Mouse (Mus musculus): ENCODE data around the gene Mybphl. TPM values are rescaled to one million over a fixed set of nuclear protein-coding genes. Genes with fewer than 3 reads are reported as not detected.

Gene Mybphl
- total and polyA plus RNA-seq, 2 experiments from 2014 or later = not detected

GRCm38 (mm10) chr3:108424944-108425623 is 60.4 kb downstream of the Mybphl start:
- H3K9ac ChIP-seq = no peak overlapping the region
- no peak for ATAC-seq
- 39% methylated on average over 7 of the region's 7 CpGs for WGBS
- no peak overlapping the region for H3K4me3 ChIP-seq (ENCODE audit: low read depth, low read length)
- H3K27ac ChIP-seq (ENCODE audit: low read depth, low read length) = no peak overlapping the region
- H3K4me1 ChIP-seq (ENCODE audit: insufficient read depth) = peaks cover 14% of the 10 kb centered on the region
- no peaks in the 10 kb centered on the region for H3K9me3 ChIP-seq (ENCODE audit: low read length)
- no peak overlapping the region for H3K4me2 ChIP-seq (ENCODE audit: low read depth)
- no peaks in the 10 kb centered on the region for H3K27me3 ChIP-seq (ENCODE audit: insufficient read depth, low read length)
- no peak for DNase-seq
- peaks cover 50% of the 10 kb centered on the region for H3K36me3 ChIP-seq (ENCODE audit: insufficient read depth)
- no peak for TF ChIP-seq CTCF (IDR thresholded peaks at IDR 0.05; ENCODE audit: low read depth)

GRCm38 (mm10) chr3:108425624-108426018 is 60.9 kb downstream of the Mybphl start:
- no peaks in the 10 kb centered on the region for H3K27me3 ChIP-seq (ENCODE audit: insufficient read depth, low read length)
- 62% methylated on average over 6 of the region's 6 CpGs for WGBS
- H3K36me3 ChIP-seq (ENCODE audit: insufficient read depth) = peaks cover 55% of the 10 kb centered on the region
- H3K4me2 ChIP-seq (ENCODE audit: low read depth) = no peak overlapping the region
- H3K9ac ChIP-seq = no peak overlapping the region
- peaks cover 14% of the 10 kb centered on the region for H3K4me1 ChIP-seq (ENCODE audit: insufficient read depth)
- no peak overlapping the region for H3K27ac ChIP-seq (ENCODE audit: low read depth, low read length)
- no peak for TF ChIP-seq CTCF (IDR thresholded peaks at IDR 0.05; ENCODE audit: low read depth)
- ATAC-seq = no peak
- no peaks in the 10 kb centered on the region for H3K9me3 ChIP-seq (ENCODE audit: low read length)
- no peak for DNase-seq
- H3K4me3 ChIP-seq (ENCODE audit: low read depth, low read length) = no peak overlapping the region

Other genes starting within 250 kb of the Mybphl start
- 109 and 120 TPM in 2 replicates for gene Gnai3, start 218.8 kb upstream of the Mybphl start, total RNA-seq (2014; rRNA removed)
- 104 and 118 TPM in 2 replicates for gene Gnai3, start 218.8 kb upstream of the Mybphl start, polyA plus RNA-seq (2015; fragmentation: Nextera tagmentation; extraction: Ambion mirVana)
- gene Gpr61, start 210.0 kb upstream of the Mybphl start, total RNA-seq (2014; rRNA removed) = 8.1 and 9.8 TPM in 2 replicates
- 3.2 and 5.3 TPM in 2 replicates for gene Gpr61, start 210.0 kb upstream of the Mybphl start, polyA plus RNA-seq (2015; fragmentation: Nextera tagmentation; extraction: Ambion mirVana)
- 20.4 and 22.0 TPM in 2 replicates for gene Amigo1, start 178.6 kb upstream of the Mybphl start, total RNA-seq (2014; rRNA removed)
- 9.4 and 12.1 TPM in 2 replicates for gene Amigo1, start 178.6 kb upstream of the Mybphl start, polyA plus RNA-seq (2015; fragmentation: Nextera tagmentation; extraction: Ambion mirVana)
- gene Cyb561d1, start 163.7 kb upstream of the Mybphl start, total RNA-seq (2014; rRNA removed) = 4.1 and 5.4 TPM in 2 replicates
- 3.3 and 4.5 TPM in 2 replicates for gene Cyb561d1, start 163.7 kb upstream of the Mybphl start, polyA plus RNA-seq (2015; fragmentation: Nextera tagmentation; extraction: Ambion mirVana)
- gene Atxn7l2, start 154.0 kb upstream of the Mybphl start, total RNA-seq (2014; rRNA removed) = 22.0 and 23.4 TPM in 2 replicates
- gene Atxn7l2, start 154.0 kb upstream of the Mybphl start, polyA plus RNA-seq (2015; fragmentation: Nextera tagmentation; extraction: Ambion mirVana) = 18.1 and 20.7 TPM in 2 replicates
- 0.29 and 1.0 TPM in 2 replicates for gene Sypl2, start 138.3 kb upstream of the Mybphl start, total RNA-seq (2014; rRNA removed)
- 0.42 and 0.70 TPM in 2 replicates for gene Sypl2, start 138.3 kb upstream of the Mybphl start, polyA plus RNA-seq (2015; fragmentation: Nextera tagmentation; extraction: Ambion mirVana)
- gene Psma5, start 108.0 kb upstream of the Mybphl start, total RNA-seq (2014; rRNA removed) = 134 and 189 TPM in 2 replicates
- 239 and 278 TPM in 2 replicates for gene Psma5, start 108.0 kb upstream of the Mybphl start, polyA plus RNA-seq (2015; fragmentation: Nextera tagmentation; extraction: Ambion mirVana)
- 61.9 and 69.0 TPM in 2 replicates for gene Sort1, start 80.8 kb upstream of the Mybphl start, total RNA-seq (2014; rRNA removed)
- 11.3 and 12.9 TPM in 2 replicates for gene Sort1, start 80.8 kb upstream of the Mybphl start, polyA plus RNA-seq (2015; fragmentation: Nextera tagmentation; extraction: Ambion mirVana)
- 9.5 and 10.5 TPM in 2 replicates for gene Psrc1, start 18.9 kb downstream of the Mybphl start, total RNA-seq (2014; rRNA removed)
- 6.5 and 7.0 TPM in 2 replicates for gene Psrc1, start 18.9 kb downstream of the Mybphl start, polyA plus RNA-seq (2015; fragmentation: Nextera tagmentation; extraction: Ambion mirVana)
- 39.0 and 51.4 TPM in 2 replicates for gene Celsr2, start 50.6 kb downstream of the Mybphl start, total RNA-seq (2014; rRNA removed)
- 14.4 and 24.5 TPM in 2 replicates for gene Celsr2, start 50.6 kb downstream of the Mybphl start, polyA plus RNA-seq (2015; fragmentation: Nextera tagmentation; extraction: Ambion mirVana)
- gene Sars, start 80.3 kb downstream of the Mybphl start, total RNA-seq (2014; rRNA removed) = 196 and 202 TPM in 2 replicates
- gene Sars, start 80.3 kb downstream of the Mybphl start, polyA plus RNA-seq (2015; fragmentation: Nextera tagmentation; extraction: Ambion mirVana) = 220 and 223 TPM in 2 replicates
- gene 1700013F07Rik, start 169.2 kb downstream of the Mybphl start, total RNA-seq (2014; rRNA removed) = 0.85 and 1.8 TPM in 2 replicates
- gene 1700013F07Rik, start 169.2 kb downstream of the Mybphl start, polyA plus RNA-seq (2015; fragmentation: Nextera tagmentation; extraction: Ambion mirVana) = 3.0 and 4.5 TPM in 2 replicates
- gene 5330417C22Rik, start 171.6 kb downstream of the Mybphl start, total RNA-seq (2014; rRNA removed) = 9.2 and 11.5 TPM in 2 replicates
- 16.6 and 17.5 TPM in 2 replicates for gene 5330417C22Rik, start 171.6 kb downstream of the Mybphl start, polyA plus RNA-seq (2015; fragmentation: Nextera tagmentation; extraction: Ambion mirVana)
- gene Tmem167b, start 197.6 kb downstream of the Mybphl start, total RNA-seq (2014; rRNA removed) = 59.6 and 70.2 TPM in 2 replicates
- gene Tmem167b, start 197.6 kb downstream of the Mybphl start, polyA plus RNA-seq (2015; fragmentation: Nextera tagmentation; extraction: Ambion mirVana) = 42.5 and 50.0 TPM in 2 replicates
- gene Taf13, start 206.8 kb downstream of the Mybphl start, total RNA-seq (2014; rRNA removed) = 10.8 and 13.8 TPM in 2 replicates
- 41.0 and 46.4 TPM in 2 replicates for gene Taf13, start 206.8 kb downstream of the Mybphl start, polyA plus RNA-seq (2015; fragmentation: Nextera tagmentation; extraction: Ambion mirVana)
- 107 and 110 TPM in 2 replicates for gene Wdr47, start 226.4 kb downstream of the Mybphl start, total RNA-seq (2014; rRNA removed)
- gene Wdr47, start 226.4 kb downstream of the Mybphl start, polyA plus RNA-seq (2015; fragmentation: Nextera tagmentation; extraction: Ambion mirVana) = 72.4 and 90.1 TPM in 2 replicates

Measured in forebrain, postnatal 0 days (tissue).